Mouse (Mus musculus) hindbrain, embryonic 10.5 days (tissue): ENCODE data around the gene BC024978. TPM values are rescaled to one million over a fixed set of nuclear protein-coding genes. Genes with fewer than 3 reads are reported as not detected.

Source experiments
- DNase-seq: peaks from one replicate; pipeline ENCODE4 v3.0.0-alpha.2; 2017; ENCODE audit warnings: low spot score
- H3K27ac ChIP-seq: fragments of 300-500 bp; sonication (generic); 2 replicates; pipeline ENCODE4 v1.5.1; 2016; ENCODE audit warnings: mild to moderate bottlenecking, moderate library complexity
- H3K27me3 ChIP-seq: fragments of 300-500 bp; sonication (generic); 2 replicates; pipeline ENCODE4 v1.6.1; 2016; ENCODE audit warnings: mild to moderate bottlenecking; ENCODE audit not compliant: poor library complexity, insufficient read depth, severe bottlenecking
- H3K36me3 ChIP-seq: fragments of 300-500 bp; sonication (generic); 2 replicates; pipeline ENCODE4 v1.6.1; 2016; ENCODE audit warnings: mild to moderate bottlenecking, moderate library complexity
- H3K4me1 ChIP-seq: fragments of 300-500 bp; sonication (generic); replicated peaks from 2 replicates; pipeline ENCODE4 v1.6.1; 2016; ENCODE audit warnings: mild to moderate bottlenecking
- H3K4me3 ChIP-seq: fragments of 300-500 bp; sonication (generic); 2 replicates; pipeline ENCODE4 v1.5.1; 2016; ENCODE audit warnings: mild to moderate bottlenecking, moderate library complexity
- H3K9me3 ChIP-seq: fragments of 300-500 bp; sonication (generic); 2 replicates; pipeline ENCODE4 v1.6.1; 2016; ENCODE audit warnings: mild to moderate bottlenecking, moderate library complexity
- WGBS: fragments of 180-500 bp; shearing (Covaris S2); methylation state at CpG from one replicate; pipeline ENCODE4 v1.1.7; 2016; 5-methylcytosine and 5-hydroxymethylcytosine counted together
- polyA plus RNA-seq: library from polyadenylated mRNA; unstranded; fragments of >200 nt; fragmentation: Nextera tagmentation; extraction: Ambion mirVana; gene quantifications from 2 replicates; pipeline ENCODE4 v1.2.1, GENCODE M21; 2016

The BC024978 gene
- polyA plus RNA-seq, 1 experiment from 2014 or later = 4.3 TPM

- Histone ChIP-seq H3K4me3 (peak overlapping the region; percentile 63), H3K27me3 (no peaks in the 10 kb centered on the region), H3K9me3 (no peaks in the 10 kb centered on the region), H3K36me3 (peaks cover 31% of the 10 kb centered on the region), H3K27ac (peak overlapping the region; percentile 90), H3K4me1 (peaks cover 19% of the 10 kb centered on the region)
- DNase-seq = no peak
- 48% methylated on average over 16 of the region's 16 CpGs for WGBS
These were observed 16.2 kb upstream of the BC024978 start for GRCm38 (mm10) chr7:27179217-27179918.

GRCm38 (mm10) chr7:27180036-27180435 lies 15.5 kb upstream of the BC024978 start:
- WGBS = 69% methylated on average over 5 of the region's 5 CpGs
- H3K36me3 ChIP-seq = peaks cover 31% of the 10 kb centered on the region
- H3K4me3 ChIP-seq = no peak overlapping the region
- H3K27me3 ChIP-seq = no peaks in the 10 kb centered on the region
- no peak overlapping the region for H3K27ac ChIP-seq
- peaks cover 19% of the 10 kb centered on the region for H3K4me1 ChIP-seq
- H3K9me3 ChIP-seq = peaks cover 1% of the 10 kb centered on the region; the same call in 1 of the 2 replicates
- DNase-seq = no peak

- H3K4me1 ChIP-seq = peaks cover 19% of the 10 kb centered on the region
- peaks cover 34% of the 10 kb centered on the region for H3K36me3 ChIP-seq
- H3K27me3 ChIP-seq = no peaks in the 10 kb centered on the region
- no peak within 1 kb of the TSS for H3K27ac ChIP-seq
- no peak for DNase-seq
- peaks cover 10% of the 10 kb centered on the region; the same call in 1 of the 2 replicates for H3K9me3 ChIP-seq
- no peak within 1 kb of the TSS for H3K4me3 ChIP-seq
- WGBS = 73% methylated on average over 14 of the region's 14 CpGs
These were observed 14.5 kb upstream of the BC024978 start, which contains the start of the genes Gm21983 and Mia for GRCm38 (mm10) chr7:27180837-27181695. Gm21983 (minus strand) TSS chr7:27181086. Mia (minus strand) TSS chr7:27181157.

GRCm38 (mm10) chr7:27182498-27182897 lies 13.1 kb upstream of the BC024978 start:
- Histone ChIP-seq H3K9me3 (peaks cover 12% of the 10 kb centered on the region; the same call in 1 of the 2 replicates), H3K27me3 (no peaks in the 10 kb centered on the region), H3K27ac (no peak overlapping the region), H3K4me3 (no peak overlapping the region), H3K4me1 (peaks cover 19% of the 10 kb centered on the region), H3K36me3 (peaks cover 49% of the 10 kb centered on the region)
- 98% methylated on average over 1 of the region's 1 CpGs for WGBS
- DNase-seq = no peak

- Histone ChIP-seq H3K27ac (no peak overlapping the region), H3K4me3 (no peak overlapping the region), H3K36me3 (peaks cover 73% of the 10 kb centered on the region), H3K4me1 (0 out of 2 replicates have a peak, but pooled peaks cover 3% of the 10 kb centered on the region), H3K9me3 (peaks cover 12% of the 10 kb centered on the region; the same call in 1 of the 2 replicates), H3K27me3 (no peaks in the 10 kb centered on the region)
- DNase-seq = peak; percentile 57
- 75% methylated on average over 3 of the region's 3 CpGs for WGBS
These were observed 10.6 kb upstream of the BC024978 start for GRCm38 (mm10) chr7:27184964-27185363.

- Histone ChIP-seq H3K27ac (no peak overlapping the region), H3K9me3 (peaks cover 20% of the 10 kb centered on the region; the same call in 1 of the 2 replicates), H3K4me1 (no peaks in the 10 kb centered on the region), H3K36me3 (peaks cover 84% of the 10 kb centered on the region), H3K27me3 (no peaks in the 10 kb centered on the region), H3K4me3 (no peak overlapping the region)
- WGBS = 92% methylated on average over 5 of the region's 5 CpGs
- DNase-seq = no peak
These were observed 9.6 kb upstream of the BC024978 start for GRCm38 (mm10) chr7:27185986-27186385.

GRCm38 (mm10) chr7:27189271-27189931 lies 6.2 kb upstream of the BC024978 start:
- no peak overlapping the region for H3K4me3 ChIP-seq
- peaks cover 10% of the 10 kb centered on the region for H3K4me1 ChIP-seq
- H3K27ac ChIP-seq = no peak overlapping the region
- H3K27me3 ChIP-seq = no peaks in the 10 kb centered on the region
- 93% methylated on average over 10 of the region's 10 CpGs for WGBS
- no peak for DNase-seq
- peaks cover 98% of the 10 kb centered on the region for H3K36me3 ChIP-seq
- H3K9me3 ChIP-seq = peaks cover 20% of the 10 kb centered on the region; the same call in 1 of the 2 replicates

GRCm38 (mm10) chr7:27192434-27192833 lies 3.1 kb upstream of the BC024978 start:
- 94% methylated on average over 5 of the region's 5 CpGs for WGBS

GRCm38 (mm10) chr7:27193731-27194130 lies 1.9 kb upstream of the BC024978 start:
- Histone ChIP-seq H3K27me3 (no peaks in the 10 kb centered on the region), H3K9me3 (peaks cover 9% of the 10 kb centered on the region; the same call in 1 of the 2 replicates), H3K4me1 (peaks cover 26% of the 10 kb centered on the region), H3K36me3 (peaks cover 68% of the 10 kb centered on the region), H3K27ac (no peak overlapping the region), H3K4me3 (peak overlapping the region; percentile 89)
- no peak for DNase-seq
- 89% methylated on average over 4 of the region's 4 CpGs for WGBS

More at GRCm38 (mm10) chr7:27192434-27192833, 3.1 kb upstream of the BC024978 start:
- H3K4me1 ChIP-seq = peaks cover 26% of the 10 kb centered on the region
- no peaks in the 10 kb centered on the region for H3K27me3 ChIP-seq
- peaks cover 71% of the 10 kb centered on the region for H3K36me3 ChIP-seq
- H3K9me3 ChIP-seq = peaks cover 9% of the 10 kb centered on the region; the same call in 1 of the 2 replicates
- H3K4me3 ChIP-seq = no peak overlapping the region
- H3K27ac ChIP-seq = no peak overlapping the region
- no peak for DNase-seq

- peaks cover 26% of the 10 kb centered on the region for H3K4me1 ChIP-seq
- H3K27me3 ChIP-seq = no peaks in the 10 kb centered on the region
- no peak for DNase-seq
- H3K9me3 ChIP-seq = no peaks in the 10 kb centered on the region
- WGBS = 89% methylated on average over 3 of the region's 3 CpGs
- peak overlapping the region; percentile 89; the same call in 1 of the 2 replicates for H3K4me3 ChIP-seq
- peak overlapping the region; percentile 59 for H3K27ac ChIP-seq
- H3K36me3 ChIP-seq = peaks cover 55% of the 10 kb centered on the region
These were observed 1.6 kb downstream of the BC024978 start for GRCm38 (mm10) chr7:27197136-27197535.

GRCm38 (mm10) chr7:27197634-27198033 lies 2.1 kb downstream of the BC024978 start:
- H3K9me3 ChIP-seq = no peaks in the 10 kb centered on the region
- WGBS = 92% methylated on average over 8 of the region's 8 CpGs
- peaks cover 26% of the 10 kb centered on the region for H3K4me1 ChIP-seq
- H3K27me3 ChIP-seq = no peaks in the 10 kb centered on the region
- DNase-seq = no peak
- no peak overlapping the region for H3K4me3 ChIP-seq
- H3K27ac ChIP-seq = no peak overlapping the region
- peaks cover 55% of the 10 kb centered on the region for H3K36me3 ChIP-seq

- Histone ChIP-seq H3K4me1 (peaks cover 24% of the 10 kb centered on the region), H3K36me3 (peaks cover 55% of the 10 kb centered on the region), H3K9me3 (no peaks in the 10 kb centered on the region), H3K27me3 (no peaks in the 10 kb centered on the region), H3K27ac (no peak overlapping the region), H3K4me3 (no peak overlapping the region)
- no peak for DNase-seq
These were observed 2.8 kb downstream of the BC024978 start for GRCm38 (mm10) chr7:27198355-27198754.
